ENCODE assay signal across 14 mouse cellular contexts in genomic region chr3:97507209-97507608, GRCm38 (mm10).
A peak's percentile ranks its signal among the peaks of the same experiment; 100 is the strongest.
DNase-seq lines count a peak whose midpoint lies in the region; ATAC-seq and TF ChIP-seq lines count a peak whose summit lies in the region.
"Had no signal": no experiment of that assay in that cellular context is flagged by ENCODE, and none has a peak within 500 bp of the region (broad histone marks: within the 10 kb centered on the region; RNA-seq: fewer than 3 reads in every experiment).

No protein-coding gene starts in this region.

- H3K27me3 ChIP-seq in forebrain, postnatal 0 days (ENCODE audit: insufficient read depth, low read length), result no peaks in the 10 kb centered on the region
- H3K27me3 ChIP-seq: heart, embryonic 15.5 days; liver, embryonic 13.5 days had no signal

- H3K36me3 ChIP-seq in forebrain, postnatal 0 days (ENCODE audit: insufficient read depth), result no peaks in the 10 kb centered on the region
- H3K36me3 ChIP-seq: G1E; heart, embryonic 15.5 days; liver, embryonic 13.5 days had no signal

- H3K4me1 ChIP-seq in forebrain, postnatal 0 days (ENCODE audit: insufficient read depth), result peaks cover 6% of the 10 kb centered on the region; the same call in 1 of the 2 replicates
- H3K4me1 ChIP-seq: heart, embryonic 15.5 days; liver, embryonic 13.5 days had no signal

- H3K9me3 ChIP-seq in forebrain, postnatal 0 days (ENCODE audit: low read length), result no peaks in the 10 kb centered on the region
- H3K9me3 ChIP-seq: G1E; heart, embryonic 15.5 days; liver, embryonic 13.5 days had no signal

- no peak overlapping the region for H3K4me3 ChIP-seq in forebrain, postnatal 0 days (ENCODE audit: low read depth, low read length)
- H3K4me3 ChIP-seq: heart, embryonic 15.5 days; liver, embryonic 13.5 days had no signal

- intact Hi-C loops in left cerebral cortex, postnatal 36 days (cut with DNase I), result no loop called here

- no peak for TF ChIP-seq CTCF in forebrain, postnatal 0 days (IDR thresholded peaks at IDR 0.05; ENCODE audit: low read depth)

- peak overlapping the region; percentile 57; the same call in 1 of the 2 replicates for H3K27ac ChIP-seq in forebrain, postnatal 0 days (ENCODE audit: low read depth, low read length)
- H3K27ac ChIP-seq: heart, embryonic 15.5 days; liver, embryonic 13.5 days had no signal

- ATAC-seq in forebrain, postnatal 0 days, result peak; percentile 82

- no peak overlapping the region for H3K4me2 ChIP-seq in forebrain, postnatal 0 days (ENCODE audit: low read depth)
- H3K4me2 ChIP-seq: heart, embryonic 15.5 days; liver, embryonic 13.5 days had no signal

- H3K9ac ChIP-seq in forebrain, postnatal 0 days, result no peak overlapping the region
- H3K9ac ChIP-seq: heart, embryonic 15.5 days; liver, embryonic 13.5 days had no signal

- peak; percentile 6 for DNase-seq in adrenal gland, postnatal 14 days
- DNase-seq in adrenal gland, postnatal 10 days, result no peak
- DNase-seq in left cerebral cortex, postnatal 36 days (ENCODE audit: low spot score in 2 of 2), result peak; percentile 32 to 39
- DNase-seq in left cerebral cortex, adult 8-10 months (ENCODE audit: low spot score in 2 of 2), result no peak
- DNase-seq in forebrain, postnatal 0 days, result peak; percentile 64
- peak; percentile 73 for DNase-seq in mesoderm, embryonic 11.5 days (ENCODE audit: low read depth, low spot score)
- no peak for DNase-seq in gastrocnemius, postnatal 25 days
- DNase-seq in heart, adult 9 months (ENCODE audit: low spot score in 2 of 2), result no peak
- DNase-seq: cerebellum, adult 11 months; kidney, adult 11 months; liver, embryonic 13.5 days; lung, postnatal 4 days had no signal

- 40% methylated on average over 8 of the region's 8 CpGs for WGBS in forebrain, postnatal 0 days

Comparison
In these comparisons a context has a peak if more than half of its experiments do, and no peak if none do; other contexts are left out.
1. DNase-seq: peak in adrenal gland, postnatal 14 days (single experiment), left cerebral cortex, postnatal 36 days (2 of 2), forebrain, postnatal 0 days (single experiment) and mesoderm, embryonic 11.5 days (single experiment); none in adrenal gland, postnatal 10 days (single experiment), left cerebral cortex, adult 8-10 months (0 of 2), gastrocnemius, postnatal 25 days (single experiment) and heart, adult 9 months (0 of 2).